Mouse (Mus musculus) right cerebral cortex, postnatal 25 days (tissue): Measurements from ENCODE around the gene Clmp.

Experiments used
- DNase-seq: peaks from one replicate; pipeline ENCODE4 v3.0.0; 2022

Clmp gene

DNA sequence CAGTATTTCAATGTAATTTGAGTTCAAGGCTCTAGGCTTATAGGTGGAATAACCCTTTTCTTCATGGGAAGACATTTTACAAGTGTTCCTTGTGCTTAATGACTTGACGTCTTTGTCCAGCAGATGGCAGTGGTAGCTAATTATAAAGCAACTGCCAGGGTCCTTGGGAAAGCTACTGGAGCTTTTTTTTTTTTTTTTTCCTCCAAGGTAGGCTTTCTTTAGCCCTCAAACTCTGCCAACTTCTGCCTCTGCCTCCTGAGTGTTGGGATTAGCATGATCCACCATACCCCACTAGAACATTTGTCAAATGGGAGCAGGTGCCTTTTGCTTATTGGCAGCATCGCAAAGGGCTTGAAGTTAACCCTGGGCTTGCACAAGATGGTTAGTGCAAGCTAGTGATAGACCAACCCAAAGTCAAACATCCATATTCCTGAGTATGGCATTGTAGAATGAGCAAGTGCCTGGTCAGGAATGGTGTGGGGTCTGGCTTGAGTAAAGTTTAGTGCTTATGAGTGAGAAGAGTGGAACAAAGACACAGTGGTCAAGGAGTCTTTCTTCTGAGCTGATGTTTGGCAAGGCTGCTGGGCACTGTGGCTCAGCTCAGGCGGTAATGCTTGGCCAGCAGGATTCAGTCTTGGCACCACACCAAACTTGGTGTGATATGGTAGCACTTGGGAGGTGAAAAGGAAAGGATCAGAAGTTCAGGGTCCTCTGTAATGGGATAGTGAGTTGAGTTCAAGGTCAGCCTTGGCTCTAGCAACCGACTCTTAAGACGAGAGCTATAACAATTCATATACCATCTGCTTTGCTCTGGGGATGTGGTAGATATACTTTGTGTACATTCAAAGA, 120.9 kb downstream of the Clmp start:
- no peak for DNase-seq

- DNase-seq = no peak
These were observed 121.6 kb downstream of the Clmp start for GRCm38 (mm10) chr9:40807289-40807920.

DNA sequence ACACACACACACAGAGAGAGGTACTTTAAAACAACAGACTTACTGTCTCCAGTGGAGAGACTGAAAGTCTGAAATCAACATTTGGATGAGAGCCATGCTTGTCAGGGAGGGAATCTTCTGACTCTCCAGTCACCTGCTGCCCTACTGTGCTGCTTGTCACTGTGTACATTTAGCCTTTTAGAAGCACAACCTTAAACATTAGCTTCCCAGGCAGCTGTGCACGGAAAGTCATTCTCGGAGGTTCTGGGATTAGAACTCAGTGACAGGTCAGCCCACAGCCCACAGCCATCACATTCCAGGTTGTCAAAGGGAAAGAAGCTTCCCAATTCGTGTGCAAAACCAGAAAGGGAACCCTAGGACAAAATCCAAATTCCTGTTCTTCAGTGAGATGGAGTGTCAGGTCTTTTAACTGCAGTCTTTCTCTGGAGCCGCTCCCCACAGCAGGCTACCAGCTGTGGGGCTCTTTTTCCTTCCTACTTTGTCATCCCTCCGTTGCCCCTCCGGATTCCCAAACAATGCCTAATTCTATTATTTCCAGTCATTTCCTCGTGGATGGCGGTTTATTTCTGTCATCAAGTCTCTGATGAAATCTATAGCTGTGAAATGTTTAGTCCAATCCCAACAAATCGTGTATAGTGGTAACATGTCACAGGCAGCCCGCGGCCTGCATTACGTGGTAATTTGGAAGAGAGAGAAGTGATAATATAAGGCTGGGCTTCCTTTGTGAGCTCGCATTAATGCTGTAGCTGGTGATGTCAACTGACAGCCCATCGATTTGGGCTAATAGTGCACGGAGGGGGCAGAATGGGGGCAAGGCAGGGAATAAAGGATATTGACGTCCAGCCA, 122.5 kb downstream of the Clmp start:
- no peak for DNase-seq

DNA sequence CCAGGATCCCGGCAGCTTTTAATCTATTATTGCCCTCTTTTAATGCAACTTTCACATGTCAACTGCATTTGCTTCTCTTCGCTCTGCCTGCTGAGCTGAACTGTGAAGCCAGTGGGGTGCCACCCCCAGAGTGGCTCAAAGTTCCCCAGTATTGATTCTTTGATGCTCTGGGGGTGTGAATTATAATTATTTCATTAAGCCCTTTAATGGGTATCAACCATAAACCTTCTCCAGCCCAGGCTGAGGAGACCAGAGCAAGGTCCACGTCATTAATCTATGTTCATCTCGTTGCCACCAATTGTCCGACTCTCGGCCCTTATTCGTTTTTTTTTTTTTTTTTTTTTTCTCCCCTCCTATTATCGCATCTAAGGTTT, 123.1 kb downstream of the Clmp start:
- DNase-seq = no peak

GRCm38 (mm10) chr9:40811860-40812259, 126.1 kb downstream of the Clmp start:
- DNase-seq = no peak

DNA sequence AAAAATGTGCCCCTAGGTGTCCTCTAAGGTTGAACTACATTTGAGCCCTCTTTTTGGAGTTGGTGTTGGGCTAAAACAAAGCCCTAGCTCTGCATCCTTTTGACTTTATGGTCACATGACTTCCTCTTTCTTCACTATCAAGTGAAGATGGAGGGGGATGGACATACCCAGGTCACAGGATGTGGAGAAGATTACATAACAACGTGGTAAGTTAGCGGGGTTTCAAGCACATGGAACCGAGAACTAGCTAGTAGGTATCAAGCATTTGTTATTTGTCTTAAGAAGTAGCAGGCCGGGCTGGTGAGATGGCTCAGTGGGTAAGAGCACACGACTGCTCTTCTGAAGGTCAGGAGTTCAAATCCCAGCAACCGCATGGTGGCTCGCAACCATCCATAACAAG, 128.3 kb downstream of the Clmp start:
- no peak for DNase-seq

GRCm38 (mm10) chr9:40817325-40818028, 131.7 kb downstream of the Clmp start:
- DNase-seq = no peak

- no peak for DNase-seq
These were observed 139.8 kb downstream of the Clmp start for GRCm38 (mm10) chr9:40825601-40826000.

DNA sequence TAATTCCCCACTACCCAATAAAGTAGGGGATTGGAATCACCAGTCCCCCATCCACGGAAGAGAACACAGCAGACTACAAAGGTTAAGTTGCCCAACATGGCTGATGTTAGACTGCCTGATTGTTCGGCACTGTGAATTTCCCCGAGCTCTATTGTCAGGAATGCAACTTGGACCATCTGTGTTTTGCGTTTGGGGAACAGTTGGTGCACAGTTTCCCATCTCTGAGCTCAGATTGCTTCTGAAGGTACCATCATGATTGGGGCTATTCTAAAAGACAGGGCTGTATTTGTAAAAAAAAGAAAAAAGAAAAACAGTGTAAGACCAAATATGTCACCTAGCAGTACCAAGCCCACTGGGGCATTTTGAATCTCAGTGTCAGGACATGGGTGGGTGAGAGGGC, 141.6 kb downstream of the Clmp start:
- DNase-seq = no peak

GRCm38 (mm10) chr9:40834569-40834968, 148.8 kb downstream of the Clmp start:
- peak; percentile 62 for DNase-seq
